Mouse (Mus musculus) bone marrow, adult 2 months (tissue): ENCODE data around the gene Rapgef4.

ENCODE experiments used
- CTCF ChIP-seq: fragments of 200-500 bp; IDR thresholded peaks from 2 replicates; pipeline ENCODE4 v1.5.1; 2011; ENCODE audit warnings: low read length, control low read depth; ENCODE audit not compliant: control insufficient read depth, insufficient read depth
- POLR2A ChIP-seq: fragments of 200-500 bp; IDR thresholded peaks from 2 replicates; pipeline ENCODE4 v1.6.1; 2011; ENCODE audit warnings: low read depth, mild to moderate bottlenecking, control low read depth, low read length, borderline replicate concordance; ENCODE audit not compliant: control insufficient read depth

- TF ChIP-seq CTCF, result no peak
- no peak for TF ChIP-seq POLR2A
Observed at GRCm38 (mm10) chr2:72221706-72222105, 240.7 kb downstream of the Rapgef4 start.
